Mouse (Mus musculus): ENCODE data around the gene Hist1h2bb. TPM values are rescaled to one million over a fixed set of nuclear protein-coding genes. Genes with fewer than 3 reads are reported as not detected.
A peak's percentile ranks its signal among the peaks of the same experiment; 100 is the strongest.
"Not testable (repeated sequence)": the region's sequence is repeated elsewhere in the genome, so short reads cannot be mapped to it uniquely, and the experiment has no call there.

Gene Hist1h2bb
- total RNA-seq, 2 experiments from 2014 or later: 5.1 to 7.0 TPM

- intact Hi-C loops (cut with DNase I): loop anchor here (5.0 kb wide), 1 partner anchor 163 kb away; the partner anchor contains the start of gene Hist1h4d
- DNase-seq: peak; percentile 69 to 75
Observed at GRCm38 (mm10) chr13:23745381-23746161, 963 bp upstream of the Hist1h2bb start, which contains the start of gene Hist1h3c. Hist1h3c (minus strand) TSS chr13:23745602.

- intact Hi-C loops (cut with DNase I): loop anchor here (5.0 kb wide), 1 partner anchor 165 kb away; the partner anchor contains the start of gene Hist1h4d
- DNase-seq: no peak
Observed at GRCm38 (mm10) chr13:23747081-23747891, 752 bp downstream of the Hist1h2bb start.

- intact Hi-C loops (cut with DNase I): loop anchor here (5.0 kb wide), 1 partner anchor 166 kb away; the partner anchor contains the start of gene Hist1h4d
- no peak for DNase-seq
Observed at GRCm38 (mm10) chr13:23747892-23748288, 1.4 kb downstream of the Hist1h2bb start.

- no peak for DNase-seq
- intact Hi-C loops (cut with DNase I): loop anchor here (5.0 to 10.0 kb wide), 2 partner anchors 167 to 1705 kb away; partner anchors contain the start of genes Hist1h2ag, Hist1h2bj, Hist1h4d and Hist1h4i
Observed at GRCm38 (mm10) chr13:23749563-23750121, 3.1 kb downstream of the Hist1h2bb start.

DNA sequence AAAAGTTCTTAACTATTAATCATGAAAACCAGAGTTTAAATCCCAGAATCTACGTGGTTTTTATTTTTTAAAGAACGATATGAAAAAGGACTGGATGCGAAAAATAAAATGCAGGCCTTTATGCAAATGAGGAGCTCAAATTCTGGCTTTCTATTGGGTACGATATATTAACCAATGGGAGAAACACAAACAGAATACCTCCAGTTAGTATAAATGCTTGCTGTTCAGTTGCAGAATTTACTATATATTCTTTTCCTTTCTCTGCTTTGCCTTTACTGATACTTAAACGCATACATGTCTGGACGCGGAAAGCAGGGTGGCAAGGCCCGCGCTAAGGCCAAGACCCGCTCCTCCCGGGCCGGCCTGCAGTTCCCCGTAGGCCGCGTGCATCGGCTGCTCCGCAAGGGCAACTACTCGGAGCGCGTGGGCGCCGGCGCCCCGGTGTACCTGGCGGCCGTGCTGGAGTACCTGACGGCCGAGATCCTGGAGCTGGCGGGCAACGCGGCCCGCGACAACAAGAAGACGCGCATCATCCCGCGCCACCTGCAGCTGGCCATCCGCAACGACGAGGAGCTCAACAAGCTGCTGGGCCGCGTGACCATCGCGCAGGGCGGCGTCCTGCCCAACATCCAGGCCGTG lies 4.4 kb downstream of the Hist1h2bb start, which contains the start of gene Hist1h2ab:
Hist1h2ab (plus strand) TSS at position 288 of the 639 bp plus-strand sequence.
- intact Hi-C loops (cut with DNase I): loop anchor here (10.0 kb wide), 1 partner anchor 1706 kb away; the partner anchor contains the start of genes Hist1h2ag, Hist1h2bj and Hist1h4i
- DNase-seq: not testable (repeated sequence)

GRCm38 (mm10) chr13:23751478-23751956 lies 5.0 kb downstream of the Hist1h2bb start:
- intact Hi-C loops (cut with DNase I): loop anchor here (10.0 kb wide), 1 partner anchor 1707 kb away; the partner anchor contains the start of genes Hist1h2ag, Hist1h2bj and Hist1h4i
- no peak for DNase-seq

DNA sequence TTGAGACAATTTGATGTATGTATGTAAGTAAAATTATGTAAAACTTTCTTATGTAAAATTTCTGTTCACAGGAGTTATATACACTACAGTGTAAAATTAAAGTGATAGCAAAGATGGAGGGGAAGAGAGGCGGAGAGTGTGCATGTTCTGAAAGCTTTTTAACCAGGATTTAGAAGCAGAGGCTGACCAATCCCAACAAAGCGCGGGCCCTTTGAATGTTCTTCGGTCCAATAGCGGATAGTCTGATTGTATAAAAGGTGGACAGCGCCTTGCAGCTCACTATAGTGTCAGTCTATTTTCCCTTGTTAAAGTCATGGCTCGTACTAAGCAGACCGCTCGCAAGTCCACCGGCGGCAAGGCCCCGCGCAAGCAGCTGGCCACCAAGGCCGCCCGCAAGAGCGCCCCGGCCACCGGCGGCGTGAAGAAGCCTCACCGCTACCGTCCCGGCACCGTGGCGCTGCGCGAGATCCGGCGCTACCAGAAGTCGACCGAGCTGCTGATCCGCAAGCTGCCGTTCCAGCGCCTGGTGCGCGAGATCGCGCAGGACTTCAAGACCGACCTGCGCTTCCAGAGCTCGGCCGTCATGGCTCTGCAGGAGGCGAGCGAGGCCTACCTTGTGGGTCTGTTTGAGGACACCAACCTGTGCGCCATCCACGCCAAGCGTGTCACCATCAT lies 5.7 kb downstream of the Hist1h2bb start, which contains the start of gene Hist1h3b:
Hist1h3b (plus strand) TSS at position 201 of the 675 bp plus-strand sequence.
- intact Hi-C loops (cut with DNase I): loop anchor here (10.0 kb wide), 1 partner anchor 1707 kb away; the partner anchor contains the start of genes Hist1h2ag, Hist1h2bj and Hist1h4i
- DNase-seq: peak; percentile 63 to 71

DNA sequence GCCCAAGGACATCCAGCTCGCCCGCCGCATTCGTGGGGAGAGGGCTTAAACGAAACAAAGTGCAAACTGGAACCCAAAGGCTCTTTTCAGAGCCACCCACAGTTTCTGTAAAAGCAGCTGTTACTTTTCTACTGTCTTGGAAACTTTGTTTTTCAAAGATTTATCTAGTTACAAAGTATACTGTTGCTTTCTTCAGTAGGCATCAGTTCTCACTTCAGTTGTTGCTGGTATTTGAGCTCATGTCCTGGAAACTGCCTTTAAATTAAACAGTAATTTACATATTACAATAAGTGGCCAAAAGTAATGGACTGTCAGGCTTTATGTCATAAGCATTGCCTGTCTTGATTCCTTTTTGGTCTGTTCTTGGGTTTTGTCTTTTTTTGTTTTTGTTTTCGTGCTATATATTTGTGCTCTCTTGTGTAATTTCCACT lies 6.2 kb downstream of the Hist1h2bb start:
- intact Hi-C loops (cut with DNase I): loop anchor here (10.0 kb wide), 1 partner anchor 1708 kb away; the partner anchor contains the start of genes Hist1h2ag, Hist1h2bj and Hist1h4i
- no peak for DNase-seq

DNA sequence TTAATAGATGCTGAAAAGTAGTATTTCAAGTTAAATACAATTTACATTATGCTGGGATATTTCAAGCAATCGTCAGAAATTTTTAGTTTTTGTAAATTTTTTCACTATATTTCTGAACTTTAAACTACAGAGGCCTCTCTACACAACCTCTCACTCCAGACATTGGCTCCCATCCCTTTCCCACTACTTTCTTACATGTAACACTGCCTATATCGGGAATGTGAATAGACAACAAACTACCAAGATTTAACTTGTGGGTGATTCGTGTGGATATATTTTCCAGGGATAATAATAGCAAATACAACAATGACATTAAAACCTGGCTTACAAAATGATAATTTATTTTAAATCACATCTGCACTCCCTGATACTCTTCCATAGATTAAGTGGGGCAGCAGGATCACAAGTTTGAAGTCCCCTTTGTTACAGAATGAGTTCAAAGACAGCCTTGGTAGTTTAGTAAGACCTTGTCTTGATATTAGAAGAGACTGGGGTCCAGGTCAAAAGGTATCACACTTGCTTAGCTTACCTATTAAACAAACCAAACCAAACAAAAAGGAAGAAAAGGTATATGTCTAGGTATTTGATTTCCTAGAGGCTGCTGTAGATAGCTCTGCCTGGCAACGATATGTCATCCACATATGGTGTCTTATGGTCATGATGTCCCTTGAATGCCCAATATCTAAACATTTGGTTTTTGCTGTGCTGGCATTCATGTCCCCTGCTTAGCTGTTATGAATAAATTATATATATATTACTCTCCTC lies 7.0 kb downstream of the Hist1h2bb start:
- no peak for DNase-seq
- intact Hi-C loops (cut with DNase I): loop anchor here (10.0 kb wide), 1 partner anchor 1709 kb away; the partner anchor contains the start of genes Hist1h2ag, Hist1h2bj and Hist1h4i

DNA sequence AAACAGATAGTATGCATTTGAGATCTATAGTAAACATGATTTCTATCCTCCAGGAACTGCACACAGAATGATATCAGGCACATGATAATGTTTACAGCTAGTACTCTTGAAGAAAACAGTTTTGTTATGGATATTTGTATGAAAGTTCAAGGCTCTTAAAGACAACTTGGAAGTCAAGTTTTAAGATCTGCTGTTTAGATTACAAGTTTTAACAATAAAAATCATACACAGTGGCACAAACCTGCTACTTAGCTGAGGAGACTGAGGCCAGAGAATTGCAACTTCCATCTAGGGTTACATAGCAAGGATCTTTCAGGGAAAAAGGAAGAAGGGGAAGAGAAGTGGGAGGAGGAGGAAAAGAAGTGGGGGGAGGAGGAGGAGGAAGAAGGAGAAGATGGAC lies 8.5 kb downstream of the Hist1h2bb start:
- intact Hi-C loops (cut with DNase I): loop anchor here (10.0 kb wide), 1 partner anchor 1710 kb away; the partner anchor contains the start of genes Hist1h2ag, Hist1h2bj and Hist1h4i
- DNase-seq: no peak

- intact Hi-C loops (cut with DNase I): loop anchor here (10.0 kb wide), 1 partner anchor 1712 kb away; the partner anchor contains the start of genes Hist1h2ag, Hist1h2bj and Hist1h4i
- DNase-seq: peak; percentile 47 to 70
Observed at GRCm38 (mm10) chr13:23756790-23757189, 10.3 kb downstream of the Hist1h2bb start, which contains the start of gene Hist1h4b. Hist1h4b (plus strand) TSS chr13:23757013.

DNA sequence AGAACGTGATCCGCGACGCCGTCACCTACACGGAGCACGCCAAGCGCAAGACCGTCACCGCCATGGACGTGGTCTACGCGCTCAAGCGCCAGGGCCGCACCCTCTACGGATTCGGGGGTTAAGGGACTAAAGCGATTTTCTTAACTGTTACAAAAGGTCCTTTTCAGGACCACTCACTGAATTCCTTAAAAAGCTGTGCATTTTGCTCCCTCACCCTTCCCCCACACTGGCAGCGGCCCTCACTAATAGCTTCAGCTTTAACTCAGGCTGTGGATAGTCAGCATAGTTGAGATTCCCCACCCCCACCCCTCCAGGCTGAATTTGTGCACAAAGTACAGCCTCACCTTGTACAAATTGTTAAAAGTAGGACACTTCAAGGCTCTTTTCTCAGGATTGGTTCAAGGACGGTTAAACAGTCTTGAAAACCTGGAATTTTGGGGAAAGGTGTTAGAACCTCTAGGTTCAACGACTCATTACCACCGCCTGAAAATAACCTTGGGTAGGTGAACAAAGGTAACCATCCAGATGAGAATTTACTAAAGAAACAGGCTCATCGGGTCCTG lies 10.8 kb downstream of the Hist1h2bb start:
- intact Hi-C loops (cut with DNase I): loop anchor here (10.0 kb wide), 1 partner anchor 1712 kb away; the partner anchor contains the start of genes Hist1h2ag, Hist1h2bj and Hist1h4i
- no peak for DNase-seq

DNA sequence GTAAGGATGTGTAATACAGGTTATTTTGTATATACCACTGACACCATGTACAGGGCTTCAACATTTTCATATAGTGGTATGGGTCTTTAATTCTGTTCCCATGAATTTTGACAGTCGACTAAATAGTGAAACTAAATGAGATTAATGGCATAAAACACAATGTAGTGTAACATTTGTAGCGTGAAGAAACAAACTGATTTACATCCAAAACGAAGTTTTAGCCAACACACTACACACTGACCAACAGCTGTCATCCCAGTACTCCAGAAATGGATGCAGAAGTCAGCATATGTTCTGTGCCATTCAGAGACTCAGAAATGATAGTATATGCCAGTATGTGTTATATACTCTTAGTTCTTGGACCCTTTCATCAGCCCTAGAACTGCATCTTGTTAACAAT lies 11.4 kb downstream of the Hist1h2bb start:
- no peak for DNase-seq
- intact Hi-C loops (cut with DNase I): loop anchor here (10.0 kb wide), 1 partner anchor 1713 kb away; the partner anchor contains the start of genes Hist1h2ag, Hist1h2bj and Hist1h4i

GRCm38 (mm10) chr13:23759251-23759771 lies 12.8 kb downstream of the Hist1h2bb start:
- DNase-seq: no peak
- intact Hi-C loops (cut with DNase I): loop anchor here (10.0 kb wide), 1 partner anchor 1715 kb away; the partner anchor contains the start of genes Hist1h2ag, Hist1h2bj and Hist1h4i

- intact Hi-C loops (cut with DNase I): loop anchor here (10.0 kb wide), 1 partner anchor 1715 kb away; the partner anchor contains the start of genes Hist1h2ag, Hist1h2bj and Hist1h4i
- DNase-seq: no peak
Observed at GRCm38 (mm10) chr13:23759916-23760239, 13.3 kb downstream of the Hist1h2bb start.

GRCm38 (mm10) chr13:23760240-23760971 lies 13.9 kb downstream of the Hist1h2bb start:
- intact Hi-C loops (cut with DNase I): no loop called here
- DNase-seq: no peak
